Mouse (Mus musculus) frontal cortex, postnatal 36 days (tissue): ENCODE measurements around the gene Sarnp.
A peak's percentile ranks its signal among the peaks of the same experiment; 100 is the strongest.

ENCODE experiments used
- DNase-seq, 2 experiments: peaks; one replicate each; pipeline ENCODE4 v3.0.0; 2022; ENCODE audit warnings: low spot score in 2 of 2

Gene Sarnp

DNA sequence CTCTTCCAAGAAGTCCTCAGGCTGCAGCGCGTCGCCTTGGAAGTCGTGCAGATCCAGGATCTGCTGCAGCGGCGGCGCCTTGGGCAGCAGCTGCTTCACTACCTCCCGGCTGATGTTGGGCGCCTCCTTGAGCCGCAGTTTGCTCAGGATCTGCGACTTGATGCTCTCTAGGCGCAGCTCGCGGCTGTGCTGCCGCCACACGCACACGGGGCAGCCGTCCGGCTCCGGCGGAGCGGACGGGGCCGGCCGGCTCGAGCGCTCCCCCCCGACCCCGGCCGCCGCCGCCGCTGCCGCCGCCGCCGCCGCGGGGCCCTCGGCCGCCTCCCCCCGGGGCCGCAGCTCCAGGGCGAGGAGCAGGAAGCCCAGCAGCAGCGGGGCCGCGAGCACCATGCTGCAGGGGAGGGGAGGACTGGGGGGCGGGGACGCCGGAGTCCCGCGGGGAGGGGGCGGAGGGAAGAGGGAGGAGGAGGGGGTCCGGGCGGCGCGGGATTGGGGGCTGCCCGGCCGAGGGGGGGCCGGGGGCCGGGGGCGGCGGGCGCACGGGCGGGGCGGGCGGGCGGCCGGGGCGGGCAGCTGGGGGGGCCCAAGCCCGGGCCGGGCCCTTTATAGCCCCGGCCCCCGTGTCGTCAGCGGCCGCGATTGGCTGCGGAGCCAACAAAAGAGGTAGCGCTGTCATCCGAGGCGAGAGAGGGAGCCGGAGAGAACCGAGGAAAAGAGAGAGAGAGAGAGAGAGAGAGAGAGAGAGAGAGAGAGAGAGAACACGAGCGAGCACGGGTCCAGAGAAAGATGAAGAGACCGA lies 74.4 kb downstream of the Sarnp start, which contains the start of gene Gdf11:
TSS of gene Gdf11 (minus strand) at position 423 of the 799 bp plus-strand sequence.
- DNase-seq = no peak

DNA sequence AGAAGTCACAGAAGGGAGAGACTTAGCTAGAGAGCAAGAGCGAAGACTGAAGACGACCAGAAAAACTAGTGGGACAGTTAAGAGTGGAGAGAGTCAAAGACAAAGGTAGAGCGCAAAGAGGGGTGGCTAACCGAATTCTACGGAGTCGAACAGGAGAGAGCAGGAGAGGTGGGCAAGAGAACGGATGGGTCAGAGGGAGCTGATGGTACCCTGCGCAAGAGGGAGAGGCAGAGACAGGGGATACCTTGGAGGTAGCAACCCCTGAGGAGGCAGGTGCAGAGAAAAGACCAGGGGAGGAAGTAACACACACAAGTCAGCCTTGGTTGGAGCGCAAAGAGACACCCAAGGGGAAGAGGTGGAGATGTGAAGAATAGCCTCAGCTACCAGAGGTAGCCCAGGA lies 75.1 kb downstream of the Sarnp start:
- DNase-seq = no peak

DNA sequence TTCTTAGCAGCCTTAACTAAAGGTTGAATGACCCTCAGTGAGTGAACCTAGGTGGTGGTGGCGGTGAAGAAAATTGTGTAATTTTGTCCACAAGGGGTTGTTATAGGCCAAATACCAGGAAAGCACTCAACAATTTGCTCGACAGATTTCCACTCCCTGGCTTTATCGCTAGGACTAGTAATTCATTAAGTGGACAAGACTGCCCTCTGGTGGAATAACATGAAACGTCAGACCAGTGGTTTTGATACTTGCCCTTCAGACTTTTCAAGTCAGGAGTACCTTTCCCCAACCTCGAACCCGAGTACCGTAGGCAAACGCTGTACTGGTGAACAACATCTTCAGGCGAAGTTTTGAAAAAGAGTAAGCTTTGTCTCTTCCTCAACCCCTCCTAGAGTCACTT lies 78.3 kb downstream of the Sarnp start:
- peak; percentile 63 to 90 for DNase-seq

DNA sequence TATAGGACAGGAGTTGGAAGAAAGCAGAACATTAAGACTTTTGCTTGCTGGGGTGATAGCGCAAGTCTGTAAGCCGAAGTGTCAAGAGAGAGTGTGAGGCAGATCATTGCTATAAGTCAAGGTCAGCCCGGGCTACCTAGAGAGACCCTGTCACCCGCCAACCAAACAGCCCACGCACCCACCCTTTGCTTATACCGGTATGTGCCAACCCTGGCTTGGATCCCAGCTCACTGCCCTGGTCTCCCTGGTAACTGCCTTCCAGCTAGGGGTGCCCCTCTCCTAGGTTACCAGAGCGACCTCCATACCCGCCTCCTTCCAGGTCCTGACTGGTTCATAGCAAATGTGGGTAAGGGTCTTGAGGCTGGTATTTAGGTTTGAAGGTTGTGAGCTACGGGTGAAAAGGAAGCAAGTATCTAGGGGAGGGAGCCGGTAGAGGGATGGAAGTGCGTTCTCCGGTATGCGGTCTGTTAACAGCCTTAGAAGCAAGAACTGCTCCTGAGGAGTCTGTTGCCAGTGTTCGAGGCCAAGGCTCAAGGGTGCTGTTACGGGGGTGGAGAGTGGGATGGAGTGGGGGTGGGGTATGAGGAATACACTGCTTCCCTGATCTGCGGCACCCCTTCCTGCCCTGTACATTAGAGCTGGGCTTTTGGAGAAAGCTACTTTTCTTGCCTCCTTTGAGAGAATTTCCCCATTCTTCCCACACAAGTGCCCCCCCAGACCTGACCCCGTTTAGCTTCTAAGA lies 79.0 kb downstream of the Sarnp start:
- DNase-seq = peak; percentile 23 to 46

DNA sequence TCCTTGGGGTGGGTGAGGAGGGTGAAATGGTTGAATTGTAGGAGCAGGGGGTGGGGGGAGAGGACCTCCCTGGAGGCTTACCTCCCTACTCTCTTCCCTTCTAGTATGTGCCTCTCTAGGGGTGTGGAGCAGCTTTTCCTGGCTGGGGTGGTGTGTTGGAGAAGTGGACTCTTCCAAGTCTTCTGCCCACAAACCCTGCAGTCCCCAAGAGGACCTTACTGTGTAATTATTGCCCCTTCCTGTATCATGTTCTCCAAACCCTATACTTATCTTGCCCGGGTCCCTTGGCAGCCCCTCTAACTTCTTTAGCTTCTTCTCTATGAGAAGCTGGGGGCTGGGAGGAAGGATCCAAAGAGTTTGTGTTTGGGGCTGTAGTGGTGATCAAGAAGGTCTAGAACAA lies 79.7 kb downstream of the Sarnp start:
- DNase-seq = no peak

DNA sequence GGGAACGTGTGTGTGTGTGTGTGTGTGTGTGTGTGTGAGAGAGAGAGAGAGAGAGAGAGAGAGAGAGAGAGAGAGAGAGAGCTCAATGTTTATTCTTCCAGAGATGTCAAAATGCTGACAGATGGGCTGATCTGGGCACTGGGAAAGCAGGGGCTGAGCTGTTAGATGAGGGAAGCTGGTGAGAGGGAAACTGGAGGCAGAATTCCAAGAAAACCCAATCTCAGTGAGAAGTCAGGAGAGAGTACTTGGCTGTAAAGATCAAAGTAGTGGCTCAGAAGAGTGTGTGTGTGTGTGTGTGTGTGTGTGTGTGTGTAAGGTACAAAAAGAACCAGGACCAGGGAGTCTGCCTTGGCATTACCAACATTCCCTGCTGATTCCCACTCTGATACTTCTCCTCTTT lies 80.4 kb downstream of the Sarnp start:
- DNase-seq = no peak

DNA sequence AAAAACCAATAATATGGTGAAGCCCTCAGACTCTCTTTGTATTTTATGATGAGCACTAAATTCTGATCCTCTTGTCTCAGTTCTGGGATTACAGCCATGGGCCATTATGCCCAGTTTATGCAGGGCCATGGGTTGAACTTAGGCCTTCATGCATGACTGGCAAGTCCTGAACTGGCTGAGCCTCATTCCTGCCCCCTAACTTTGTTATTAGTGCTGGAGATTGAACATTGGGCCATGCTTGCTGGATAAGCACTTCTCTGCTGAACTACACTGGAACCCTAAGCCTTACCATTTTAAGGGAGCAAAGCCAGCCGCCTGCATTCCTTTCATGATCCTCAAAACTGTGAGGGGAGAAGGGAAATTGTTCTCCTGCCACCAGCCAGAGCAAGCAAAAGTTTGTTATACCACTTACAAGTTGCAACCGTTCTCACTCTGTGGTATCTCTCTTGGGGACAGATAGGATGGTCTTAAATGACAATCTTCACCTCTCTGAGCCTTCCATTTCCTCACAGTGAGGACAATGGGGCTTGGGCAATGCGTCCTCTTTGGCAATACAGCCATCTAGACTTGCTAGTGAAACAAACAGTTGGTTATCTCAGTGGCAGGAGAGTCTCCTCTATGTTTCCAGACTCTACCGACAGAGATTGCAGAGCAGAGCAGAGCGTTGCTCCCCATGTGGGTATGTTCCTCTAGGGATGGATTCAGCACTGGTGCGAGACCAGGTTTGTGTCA lies 82.8 kb downstream of the Sarnp start:
- DNase-seq = no peak

DNA sequence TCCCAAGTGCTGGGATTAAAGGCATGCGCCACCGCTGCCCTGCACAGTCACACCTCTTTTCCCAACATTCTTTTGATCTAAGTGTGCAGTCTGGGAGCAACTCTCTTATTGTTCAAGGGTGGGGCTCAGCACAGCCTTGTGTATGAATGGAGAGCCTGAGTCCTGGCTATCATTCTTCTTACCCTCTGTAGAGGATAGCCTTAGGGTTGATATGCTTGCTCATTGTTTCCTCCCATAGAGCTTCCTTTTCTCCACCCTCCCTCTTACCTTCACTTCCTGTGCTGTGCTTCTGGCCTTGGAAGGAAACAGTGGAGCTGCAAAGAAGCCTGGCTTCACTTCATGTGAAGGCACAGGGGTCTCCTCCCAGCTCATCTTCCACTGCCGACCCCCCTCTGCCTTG lies 83.6 kb downstream of the Sarnp start, which contains the start of gene Cd63:
TSS of gene Cd63 (plus strand) at position 292 of the 400 bp plus-strand sequence.
- DNase-seq = no peak

DNA sequence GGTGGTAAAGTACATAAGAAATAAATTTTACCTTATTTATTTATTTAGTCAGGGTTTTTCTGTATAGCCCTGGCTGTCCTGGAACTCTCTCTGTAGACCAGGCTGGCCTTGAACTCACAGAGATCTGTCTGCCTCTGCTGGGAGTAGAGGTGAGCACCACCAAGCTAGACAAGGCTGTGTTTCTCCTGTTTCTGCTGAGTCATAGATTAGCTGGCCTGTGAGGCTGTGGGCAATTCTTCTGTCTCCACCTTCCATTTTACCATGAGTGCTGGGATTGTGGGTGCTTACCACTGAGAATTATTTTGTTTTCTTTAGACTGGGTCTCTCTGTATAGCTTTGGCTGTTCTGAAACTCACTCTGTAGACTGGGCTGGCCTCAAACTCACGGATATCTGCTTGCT lies 84.3 kb downstream of the Sarnp start:
- DNase-seq = no peak

DNA sequence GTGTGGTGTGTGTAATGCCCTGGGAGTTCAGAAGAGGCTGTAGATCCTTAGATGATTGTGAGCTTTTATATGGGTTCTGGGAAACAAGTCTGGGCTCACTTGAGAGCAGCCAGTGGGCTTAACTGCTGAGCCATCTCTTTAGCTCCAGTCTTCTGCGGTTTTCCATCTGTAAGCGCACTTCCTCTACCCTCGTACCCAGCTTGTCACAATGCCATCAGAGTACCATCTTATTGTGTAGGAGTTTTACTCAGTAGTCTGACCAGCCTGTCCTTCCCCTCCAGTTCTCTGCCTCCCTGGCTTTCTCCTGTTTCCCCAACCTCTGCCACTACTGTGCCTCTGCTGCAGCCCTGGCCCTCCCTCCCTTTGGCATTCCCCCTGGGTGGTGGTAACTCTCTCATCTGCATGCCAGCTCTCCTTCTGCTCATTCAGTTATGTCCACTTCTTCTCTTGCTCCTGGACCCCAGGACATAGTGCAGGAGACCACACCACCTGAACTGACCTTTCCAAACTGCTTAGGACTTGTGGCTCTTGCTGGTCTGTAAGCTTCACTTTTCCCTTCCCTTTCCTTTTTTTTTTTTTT lies 85.4 kb downstream of the Sarnp start:
- DNase-seq = no peak

DNA sequence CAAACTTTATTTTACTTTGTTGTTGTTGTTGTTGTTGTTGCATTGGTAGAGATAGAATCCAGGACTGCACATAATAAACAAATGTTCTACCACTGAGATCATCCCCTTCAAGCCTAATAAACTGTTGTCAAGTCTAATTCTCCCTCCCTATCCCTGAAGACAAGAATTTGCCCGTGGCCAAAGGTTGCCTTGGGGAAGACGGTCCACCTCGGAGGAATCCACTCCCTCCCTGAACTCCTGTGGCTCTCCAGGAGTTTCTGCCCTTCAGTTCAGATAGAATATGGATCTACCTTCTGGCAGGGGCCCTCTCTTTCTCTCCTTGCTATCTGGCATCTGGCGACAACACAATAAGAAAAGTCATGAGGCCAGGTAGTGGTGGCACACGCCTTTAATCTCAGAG lies 87.7 kb downstream of the Sarnp start:
- no peak for DNase-seq

DNA sequence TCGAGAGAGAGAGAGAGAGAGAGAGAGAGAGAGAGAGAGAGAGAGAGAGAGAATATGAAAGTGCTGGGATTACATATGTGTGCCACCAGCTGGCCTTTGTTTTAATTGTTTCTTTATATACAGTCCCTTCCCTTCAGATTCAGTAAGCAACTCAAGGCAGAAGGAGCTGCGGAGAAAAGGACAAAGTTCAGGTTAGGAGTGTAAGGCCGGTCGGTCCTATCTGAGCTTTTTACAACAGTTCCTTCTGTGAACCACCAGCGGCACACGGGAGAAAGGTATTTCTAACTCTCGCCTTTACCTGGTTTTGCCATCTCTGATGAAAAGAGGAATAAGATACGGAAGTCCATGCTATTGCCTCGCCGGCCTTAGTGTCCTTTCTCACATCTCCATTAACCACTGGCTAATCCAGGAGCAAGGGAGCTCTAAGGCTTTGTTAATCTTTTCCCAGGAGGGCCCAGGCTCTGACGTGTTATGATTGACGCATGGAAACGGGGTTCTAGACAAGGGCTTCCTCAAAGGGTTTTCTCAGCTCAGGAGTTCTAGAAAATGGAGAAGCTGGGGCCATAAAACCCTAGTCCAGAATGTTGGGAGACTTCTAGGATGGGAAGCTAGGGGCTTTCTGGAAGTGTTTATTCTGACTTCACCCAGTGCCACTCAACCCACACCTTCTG lies 91.8 kb downstream of the Sarnp start:
- no peak for DNase-seq

DNA sequence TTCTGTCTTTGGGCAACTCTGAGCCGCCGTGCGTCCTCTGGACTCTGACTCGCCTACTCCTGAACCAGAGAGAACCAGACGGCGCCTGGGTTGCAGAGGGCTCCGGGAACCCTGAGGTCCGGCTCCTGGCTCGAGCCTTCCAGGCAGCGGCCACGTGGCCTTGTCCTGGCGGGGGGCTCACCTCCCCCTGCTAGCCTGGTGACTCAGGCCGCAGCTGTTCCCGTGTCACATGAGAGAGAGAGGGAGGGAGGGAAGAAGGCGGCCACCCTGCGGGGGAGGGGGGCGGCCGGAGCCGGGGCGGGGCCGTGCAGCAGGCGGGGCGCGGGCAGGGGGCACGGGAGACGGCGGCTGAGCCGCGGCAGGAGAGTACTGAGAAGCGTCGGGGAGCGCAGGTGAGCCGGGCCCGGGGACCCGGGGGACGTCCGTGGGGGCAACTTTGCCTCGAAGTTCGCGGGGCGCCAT lies 92.5 kb downstream of the Sarnp start:
- peak; percentile 52 to 57 for DNase-seq

DNA sequence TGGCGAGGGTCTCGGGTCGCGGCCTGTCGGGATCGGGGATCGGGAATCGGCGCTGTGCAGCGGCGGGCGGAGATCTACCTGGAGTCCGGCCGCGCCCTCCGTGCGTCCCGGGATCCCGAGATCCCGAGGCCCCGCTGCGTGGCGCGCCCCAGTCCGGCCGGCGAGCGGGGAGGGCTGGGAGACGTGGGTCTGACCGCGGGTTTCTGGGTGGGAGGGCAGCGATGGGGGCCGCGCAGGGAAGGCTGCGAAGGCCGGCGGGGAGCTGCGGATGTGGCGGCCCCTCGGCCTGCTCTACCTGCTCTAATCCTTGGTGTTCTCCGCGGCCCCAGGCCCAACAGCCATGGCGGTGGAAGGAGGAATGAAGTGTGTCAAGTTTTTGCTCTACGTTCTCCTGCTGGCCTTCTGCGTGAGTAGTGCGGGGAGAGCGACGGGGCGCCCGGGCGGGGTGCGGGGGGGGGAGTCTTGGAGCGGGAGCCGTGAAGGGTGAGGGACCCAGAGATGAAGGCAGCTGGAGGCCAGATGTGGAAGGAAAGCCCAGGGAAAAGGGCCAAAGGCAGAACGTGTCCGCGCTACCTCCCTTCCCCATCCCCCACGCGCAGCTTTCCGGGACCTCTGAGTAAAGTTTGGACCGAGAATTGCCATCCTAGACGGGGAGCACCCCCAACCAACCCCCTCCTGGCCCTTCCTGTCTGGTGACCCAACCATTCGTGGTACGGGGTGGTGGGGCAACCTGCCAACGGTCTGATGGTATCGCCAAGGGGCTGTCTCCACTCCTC lies 93.1 kb downstream of the Sarnp start:
- peak in 1 of 2 experiments; percentile 55 for DNase-seq

DNA sequence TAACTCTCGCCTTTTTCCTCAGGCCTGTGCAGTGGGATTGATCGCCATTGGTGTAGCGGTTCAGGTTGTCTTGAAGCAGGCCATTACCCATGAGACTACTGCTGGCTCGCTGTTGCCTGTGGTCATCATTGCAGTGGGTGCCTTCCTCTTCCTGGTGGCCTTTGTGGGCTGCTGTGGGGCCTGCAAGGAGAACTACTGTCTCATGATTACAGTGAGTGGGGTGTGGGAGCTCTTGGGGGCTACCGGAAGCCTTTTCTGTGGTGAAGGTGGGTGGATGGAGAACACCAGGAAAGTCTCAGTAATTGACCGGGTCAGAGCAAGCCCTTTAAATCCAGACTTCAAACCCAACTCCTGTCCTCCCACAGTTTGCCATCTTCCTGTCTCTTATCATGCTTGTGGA lies 94.3 kb downstream of the Sarnp start:
- no peak for DNase-seq

DNA sequence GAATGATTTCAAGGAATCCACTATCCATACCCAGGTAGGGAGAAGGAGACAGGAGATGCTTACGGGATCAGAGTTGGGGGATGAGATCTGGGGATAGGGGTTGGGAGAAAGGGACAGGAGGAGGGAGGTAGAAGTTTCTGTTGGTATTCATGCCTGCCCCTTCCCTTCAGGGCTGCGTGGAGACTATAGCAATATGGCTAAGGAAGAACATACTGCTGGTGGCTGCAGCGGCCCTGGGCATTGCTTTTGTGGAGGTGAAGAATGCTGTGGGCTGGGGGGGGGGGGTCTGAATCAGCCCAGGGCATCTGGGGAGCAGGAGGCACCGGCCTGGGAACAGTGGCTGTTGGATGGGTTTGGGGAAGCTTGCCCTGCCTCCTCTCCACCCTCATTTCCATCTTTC lies 95.1 kb downstream of the Sarnp start:
- no peak for DNase-seq

DNA sequence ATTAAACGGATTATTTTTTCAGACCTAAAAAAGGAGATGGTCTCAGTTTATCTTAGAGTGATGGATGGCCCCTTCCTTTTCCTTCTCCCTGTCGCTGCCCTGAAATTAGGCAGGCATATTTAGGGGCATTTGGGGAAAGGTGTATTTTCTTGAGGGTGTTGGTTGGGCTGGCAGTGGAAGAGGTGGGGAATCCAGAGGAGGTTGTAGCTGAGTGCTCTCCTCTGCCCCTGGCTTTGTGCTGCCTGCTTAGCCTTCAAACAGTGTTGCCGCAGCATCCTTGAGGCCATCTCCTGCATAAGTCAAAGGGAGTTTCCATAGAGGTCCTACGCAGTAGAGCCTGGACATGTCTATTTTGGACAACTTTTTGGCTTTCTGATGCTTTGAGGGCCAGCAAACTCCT lies 95.7 kb downstream of the Sarnp start:
- DNase-seq = no peak

DNA sequence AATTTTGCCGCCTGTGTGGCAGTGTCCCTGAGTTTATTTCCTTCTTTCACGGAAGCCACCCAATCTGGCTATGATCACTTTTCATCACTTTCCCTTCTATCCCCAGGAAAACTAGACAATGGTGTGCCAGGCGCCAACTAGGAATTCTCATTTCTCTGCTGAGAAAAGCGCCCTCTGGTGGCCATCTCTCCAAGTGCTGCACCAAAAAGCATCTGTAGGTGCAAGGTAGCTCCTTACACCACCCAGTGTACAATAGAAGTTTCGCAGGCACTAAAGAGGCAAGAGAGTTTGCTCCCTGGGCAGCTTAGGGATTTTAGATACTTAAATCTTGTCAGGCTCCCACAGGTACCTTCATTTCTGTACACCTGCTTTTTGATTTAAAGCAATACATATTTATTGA lies 96.1 kb downstream of the Sarnp start:
- DNase-seq = peak; percentile 86 to 94

DNA sequence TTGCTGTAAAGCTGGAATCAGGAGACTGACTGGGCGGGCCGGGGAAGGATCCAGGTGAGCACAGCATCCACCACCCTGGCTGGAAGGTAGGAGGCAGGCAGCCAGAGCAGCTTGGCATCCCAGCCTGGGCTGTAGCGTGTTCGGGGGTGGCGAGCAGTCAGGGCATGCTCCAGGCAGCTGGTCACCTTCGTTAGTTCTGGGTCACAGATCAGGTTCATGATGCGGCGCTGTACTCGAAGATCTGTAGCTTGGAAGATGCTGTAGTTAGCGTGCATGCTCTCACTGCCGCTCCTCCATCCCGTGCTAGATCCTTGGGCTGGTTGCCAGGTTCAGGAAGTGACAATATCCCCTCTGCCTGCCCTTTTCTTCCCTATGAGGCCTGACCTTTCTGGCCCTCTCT lies 96.6 kb downstream of the Sarnp start:
- DNase-seq = no peak

DNA sequence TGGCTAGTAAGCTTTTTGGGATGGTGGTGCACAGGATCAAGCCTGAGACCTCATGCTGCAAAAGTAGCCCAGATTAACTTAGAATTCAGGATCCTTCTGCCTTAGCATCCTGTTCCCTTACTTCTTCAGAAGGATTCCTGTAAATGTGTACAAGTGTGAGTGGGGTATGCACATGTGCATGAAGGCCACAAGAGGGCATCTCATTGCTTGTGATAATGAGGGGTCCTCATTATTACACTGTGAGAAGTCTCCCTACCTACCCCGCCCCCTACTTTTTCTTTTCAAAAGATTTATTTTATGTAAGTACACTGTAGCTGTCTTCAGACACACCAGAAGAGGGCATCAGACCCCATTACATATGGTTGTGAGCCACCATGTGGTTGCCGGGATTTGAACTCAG lies 98.4 kb downstream of the Sarnp start:
- no peak for DNase-seq

DNA sequence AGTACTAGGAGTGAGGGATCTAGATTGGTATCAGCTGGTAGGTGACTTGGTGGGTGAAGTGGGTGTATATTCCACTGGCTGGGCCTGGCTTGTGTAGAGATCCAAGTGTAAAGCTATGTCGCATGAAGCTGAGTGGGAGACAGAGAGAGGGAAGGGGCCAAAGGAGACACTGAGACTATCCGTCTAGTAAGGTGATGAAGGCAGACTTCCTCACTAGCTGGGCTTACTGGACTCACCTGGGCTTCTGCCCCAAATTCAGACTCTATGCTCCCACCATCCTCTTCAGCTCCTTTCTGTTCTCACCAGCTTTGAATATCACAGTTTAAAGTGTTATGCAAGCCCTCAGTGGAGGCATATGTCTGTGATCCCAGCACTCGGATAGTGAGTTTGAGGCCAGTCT lies 99.5 kb downstream of the Sarnp start:
- DNase-seq = no peak
